Mouse (Mus musculus): ENCODE measurements around the gene Prkg1. TPM values are rescaled to one million over a fixed set of nuclear protein-coding genes. Genes with fewer than 3 reads are reported as not detected.

Prkg1 gene
- polyA plus RNA-seq, 1 experiment from 2014 or later: 0.74 TPM

- DNase-seq (no peak), ATAC-seq (no peak)
- Histone ChIP-seq H3K4me3 (ENCODE audit: low read depth, low read length) (no peak overlapping the region), H3K27ac (ENCODE audit: low read depth) (no peak overlapping the region), H3K9ac (replicated peaks) (no peak overlapping the region), H3K4me1 (ENCODE audit: insufficient read depth) (no peaks in the 10 kb centered on the region), H3K9me3 (ENCODE audit: low read length) (no peaks in the 10 kb centered on the region), H3K36me3 (replicated peaks; ENCODE audit: insufficient read depth, low read length) (no peaks in the 10 kb centered on the region), H3K27me3 (ENCODE audit: insufficient read depth, low read length) (no peaks in the 10 kb centered on the region), H3K4me2 (ENCODE audit: low read depth, low read length) (no peak overlapping the region)
- TF ChIP-seq EP300 (IDR thresholded peaks at IDR 0.05; ENCODE audit: low read depth) (no peak), CTCF (IDR thresholded peaks at IDR 0.05; ENCODE audit: low read depth) (no peak)
- WGBS (ENCODE audit: insufficient replicate concordance): 59% methylated on average over 3 of the region's 3 CpGs
Measured at GRCm38 (mm10) chr19:31284581-31284980, 480.3 kb downstream of the Prkg1 start.

DNA sequence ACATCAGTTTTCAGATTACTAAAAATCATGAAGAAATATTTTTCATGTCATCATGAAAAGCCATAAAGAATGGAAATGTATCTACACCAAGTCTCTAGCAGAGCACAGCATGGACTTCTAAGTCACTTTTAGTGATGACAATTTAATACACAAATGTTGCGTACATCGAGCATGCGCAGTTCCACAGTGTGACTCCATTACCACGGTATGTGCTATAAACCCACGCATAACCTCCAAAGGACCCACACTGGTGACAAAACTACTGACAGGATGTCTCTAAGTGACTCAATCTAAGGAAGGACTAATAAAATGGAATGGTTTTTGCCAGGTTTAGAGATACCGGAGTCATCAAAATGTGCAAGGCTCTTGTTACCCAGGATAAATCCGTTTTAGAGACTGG is 480.7 kb downstream of the Prkg1 start:
- no peak overlapping the region for H3K4me2 ChIP-seq (ENCODE audit: low read depth, low read length)
- H3K27ac ChIP-seq (ENCODE audit: low read depth): no peak overlapping the region
- WGBS (ENCODE audit: insufficient replicate concordance): 90% methylated on average over 7 of the region's 7 CpGs
- no peak overlapping the region for H3K4me3 ChIP-seq (ENCODE audit: low read depth, low read length)
- TF ChIP-seq CTCF (IDR thresholded peaks at IDR 0.05; ENCODE audit: low read depth): no peak
- no peak for TF ChIP-seq EP300 (IDR thresholded peaks at IDR 0.05; ENCODE audit: low read depth)
- H3K27me3 ChIP-seq (ENCODE audit: insufficient read depth, low read length): no peaks in the 10 kb centered on the region
- no peaks in the 10 kb centered on the region for H3K4me1 ChIP-seq (ENCODE audit: insufficient read depth)
- ATAC-seq (no peak), DNase-seq (no peak)
- H3K36me3 ChIP-seq (replicated peaks; ENCODE audit: insufficient read depth, low read length): no peaks in the 10 kb centered on the region
- no peak overlapping the region for H3K9ac ChIP-seq (replicated peaks)
- no peaks in the 10 kb centered on the region for H3K9me3 ChIP-seq (ENCODE audit: low read length)

DNA sequence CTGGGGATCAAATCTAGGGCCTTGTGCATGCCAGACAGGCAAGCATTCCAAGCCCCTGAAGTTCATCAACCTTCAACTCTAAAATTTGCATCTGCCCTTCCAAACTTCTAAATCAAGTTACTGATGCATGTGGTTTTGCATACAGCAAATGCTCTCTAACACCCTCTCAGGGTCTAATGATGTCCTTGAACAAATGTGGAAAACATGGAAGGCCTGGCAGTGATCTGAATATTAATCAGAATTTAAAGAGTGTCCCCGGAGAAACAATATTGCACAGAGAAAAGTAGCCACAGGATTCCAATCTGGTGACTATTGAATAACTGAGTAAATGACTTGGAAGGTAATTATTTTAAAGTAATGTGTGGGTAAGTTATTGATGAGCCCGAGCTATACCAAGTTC is 481.2 kb downstream of the Prkg1 start:
- ATAC-seq (no peak), DNase-seq (no peak)
- 76% methylated on average over 2 of the region's 2 CpGs for WGBS (ENCODE audit: insufficient replicate concordance)
- Histone ChIP-seq H3K4me1 (ENCODE audit: insufficient read depth) (no peaks in the 10 kb centered on the region), H3K36me3 (replicated peaks; ENCODE audit: insufficient read depth, low read length) (no peaks in the 10 kb centered on the region), H3K27me3 (ENCODE audit: insufficient read depth, low read length) (no peaks in the 10 kb centered on the region), H3K9me3 (ENCODE audit: low read length) (no peaks in the 10 kb centered on the region), H3K9ac (replicated peaks) (no peak overlapping the region), H3K27ac (ENCODE audit: low read depth) (no peak overlapping the region), H3K4me2 (ENCODE audit: low read depth, low read length) (no peak overlapping the region), H3K4me3 (ENCODE audit: low read depth, low read length) (no peak overlapping the region)
- TF ChIP-seq CTCF (IDR thresholded peaks at IDR 0.05; ENCODE audit: low read depth) (no peak), EP300 (IDR thresholded peaks at IDR 0.05; ENCODE audit: low read depth) (no peak)

DNA sequence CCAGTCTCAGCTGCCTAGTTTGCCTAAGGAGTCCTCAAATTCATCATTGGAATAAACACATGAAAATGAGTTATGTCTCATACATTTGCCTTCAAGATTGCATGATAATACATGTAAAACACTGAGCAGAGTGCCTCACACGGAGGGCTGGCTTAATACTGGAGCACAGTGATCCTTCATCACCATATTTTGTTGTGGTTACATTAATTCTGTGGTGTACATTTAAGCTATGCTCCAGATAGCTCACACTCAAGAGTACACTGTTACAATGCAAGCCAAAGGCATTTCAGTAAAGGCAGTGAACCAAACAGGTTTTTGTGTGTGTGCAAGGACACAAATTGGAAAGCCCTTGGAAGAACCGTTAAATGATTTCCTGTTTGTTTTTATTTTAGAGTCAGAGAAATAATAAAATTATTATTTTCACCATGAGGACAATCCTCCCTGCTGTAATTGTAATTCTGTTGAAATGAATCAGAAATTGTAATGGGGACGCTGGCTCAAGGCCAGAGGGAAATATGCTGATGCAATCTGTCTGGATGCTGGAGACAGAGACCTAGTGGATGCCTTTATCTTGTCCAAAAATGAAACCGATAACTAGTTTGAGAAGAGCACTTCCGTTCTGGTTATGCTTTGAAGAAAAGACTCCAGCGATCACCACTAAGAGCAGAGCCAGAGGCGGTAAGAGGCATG is 484.9 kb downstream of the Prkg1 start:
- WGBS (ENCODE audit: insufficient replicate concordance): 69% methylated on average over 7 of the region's 7 CpGs

DNA sequence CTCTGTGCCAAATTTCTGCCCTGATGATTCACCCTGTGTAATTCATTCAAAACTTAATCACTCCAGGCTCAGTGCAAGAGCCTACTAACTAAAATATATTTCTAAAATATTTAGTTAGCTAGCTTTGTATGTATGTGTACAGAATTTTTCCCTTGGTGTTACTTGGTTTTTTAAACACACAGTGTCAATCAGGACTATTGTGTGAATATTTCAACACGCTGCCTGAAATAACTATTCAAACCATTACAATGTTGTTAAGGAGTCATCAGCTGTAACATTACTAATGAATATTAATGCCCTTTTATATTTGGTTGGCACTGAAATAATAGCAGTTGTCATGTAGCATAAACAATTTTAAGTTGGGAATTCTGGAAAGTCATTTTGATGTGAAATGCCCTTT is 502.4 kb downstream of the Prkg1 start:
- Histone ChIP-seq H3K4me3 (ENCODE audit: low read depth, low read length) (no peak overlapping the region), H3K27me3 (ENCODE audit: insufficient read depth, low read length) (no peaks in the 10 kb centered on the region), H3K9me3 (ENCODE audit: low read length) (no peaks in the 10 kb centered on the region), H3K9ac (replicated peaks) (no peak overlapping the region), H3K4me2 (ENCODE audit: low read depth, low read length) (no peak overlapping the region), H3K36me3 (replicated peaks; ENCODE audit: insufficient read depth, low read length) (no peaks in the 10 kb centered on the region), H3K4me1 (ENCODE audit: insufficient read depth) (no peaks in the 10 kb centered on the region), H3K27ac (ENCODE audit: low read depth) (no peak overlapping the region)
- no peak for TF ChIP-seq CTCF (IDR thresholded peaks at IDR 0.05; ENCODE audit: low read depth)
- no peak for TF ChIP-seq EP300 (IDR thresholded peaks at IDR 0.05; ENCODE audit: low read depth)
- 74% methylated on average over 1 of the region's 1 CpGs for WGBS (ENCODE audit: insufficient replicate concordance)
- DNase-seq (no peak), ATAC-seq (no peak)

More for the DNA sequence above, 484.9 kb downstream of the Prkg1 start:
- no peaks in the 10 kb centered on the region for H3K36me3 ChIP-seq (replicated peaks; ENCODE audit: insufficient read depth, low read length)
- no peaks in the 10 kb centered on the region for H3K27me3 ChIP-seq (ENCODE audit: insufficient read depth, low read length)
- H3K4me1 ChIP-seq (ENCODE audit: insufficient read depth): no peaks in the 10 kb centered on the region
- no peak overlapping the region for H3K27ac ChIP-seq (ENCODE audit: low read depth)
- no peak for TF ChIP-seq EP300 (IDR thresholded peaks at IDR 0.05; ENCODE audit: low read depth)
- TF ChIP-seq CTCF (IDR thresholded peaks at IDR 0.05; ENCODE audit: low read depth): no peak
- DNase-seq (no peak), ATAC-seq (no peak)
- H3K4me3 ChIP-seq (ENCODE audit: low read depth, low read length): no peak overlapping the region
- H3K9ac ChIP-seq (replicated peaks): no peak overlapping the region
- no peak overlapping the region for H3K4me2 ChIP-seq (ENCODE audit: low read depth, low read length)
- no peaks in the 10 kb centered on the region for H3K9me3 ChIP-seq (ENCODE audit: low read length)

DNA sequence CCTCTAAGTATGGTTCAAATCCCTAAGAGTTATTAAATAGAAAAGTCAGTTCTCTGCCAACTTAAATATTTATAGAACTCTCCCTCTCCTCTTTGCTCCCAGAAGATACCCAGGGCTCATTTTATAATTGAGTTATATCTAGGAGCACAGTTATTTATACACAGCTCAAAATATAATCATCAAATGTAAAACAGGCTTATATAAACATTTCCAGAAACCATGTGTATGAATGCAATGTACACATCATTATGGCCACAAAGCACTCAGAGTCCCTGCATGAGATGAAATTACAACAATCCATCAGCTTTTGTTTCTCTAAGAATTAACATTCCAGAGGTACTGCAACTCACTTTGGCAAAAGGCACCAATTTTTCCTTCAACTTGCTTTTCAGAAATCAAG is 504.3 kb downstream of the Prkg1 start:
- Histone ChIP-seq H3K4me2 (ENCODE audit: low read depth, low read length) (no peak overlapping the region), H3K4me3 (ENCODE audit: low read depth, low read length) (no peak overlapping the region), H3K9ac (replicated peaks) (no peak overlapping the region), H3K27me3 (ENCODE audit: insufficient read depth, low read length) (no peaks in the 10 kb centered on the region), H3K36me3 (replicated peaks; ENCODE audit: insufficient read depth, low read length) (no peaks in the 10 kb centered on the region), H3K27ac (ENCODE audit: low read depth) (no peak overlapping the region), H3K4me1 (ENCODE audit: insufficient read depth) (no peaks in the 10 kb centered on the region), H3K9me3 (ENCODE audit: low read length) (no peaks in the 10 kb centered on the region)
- DNase-seq (no peak), ATAC-seq (no peak)
- TF ChIP-seq EP300 (IDR thresholded peaks at IDR 0.05; ENCODE audit: low read depth) (no peak), CTCF (IDR thresholded peaks at IDR 0.05; ENCODE audit: low read depth) (no peak)

DNA sequence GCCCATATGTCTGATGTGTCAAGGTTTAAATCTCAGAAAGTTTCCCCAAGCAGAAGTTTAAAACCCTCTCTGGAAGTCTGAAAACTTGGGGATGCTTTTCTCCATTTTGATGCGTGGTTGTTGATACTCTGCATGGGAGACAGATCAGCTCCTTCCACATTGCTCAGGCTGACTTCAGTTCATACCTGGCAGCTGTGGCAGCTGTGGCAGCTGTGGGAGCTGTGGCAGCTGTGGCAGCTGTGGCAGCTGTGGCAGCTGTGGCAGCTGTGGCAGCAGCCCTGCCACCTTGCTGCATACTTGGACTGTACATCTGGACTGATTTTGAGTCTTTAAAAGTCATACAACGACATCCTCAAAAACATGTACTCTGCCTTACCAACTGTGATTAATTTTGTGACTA is 509.1 kb downstream of the Prkg1 start:
- no peak overlapping the region for H3K4me2 ChIP-seq (ENCODE audit: low read depth, low read length)
- no peak for TF ChIP-seq CTCF (IDR thresholded peaks at IDR 0.05; ENCODE audit: low read depth)
- TF ChIP-seq EP300 (IDR thresholded peaks at IDR 0.05; ENCODE audit: low read depth): no peak
- H3K36me3 ChIP-seq (replicated peaks; ENCODE audit: insufficient read depth, low read length): no peaks in the 10 kb centered on the region
- no peaks in the 10 kb centered on the region for H3K9me3 ChIP-seq (ENCODE audit: low read length)
- no peaks in the 10 kb centered on the region for H3K27me3 ChIP-seq (ENCODE audit: insufficient read depth, low read length)
- ATAC-seq: no peak
- WGBS (ENCODE audit: insufficient replicate concordance): 74% methylated on average over 2 of the region's 2 CpGs
- H3K4me3 ChIP-seq (ENCODE audit: low read depth, low read length): no peak overlapping the region
- H3K4me1 ChIP-seq (ENCODE audit: insufficient read depth): no peaks in the 10 kb centered on the region
- H3K9ac ChIP-seq (replicated peaks): no peak overlapping the region
- DNase-seq: no peak
- no peak overlapping the region for H3K27ac ChIP-seq (ENCODE audit: low read depth)
